Mouse (Mus musculus) heart, embryonic 13.5 days (tissue): ENCODE measurements around the gene Tgfbr3. TPM values are rescaled to one million over a fixed set of nuclear protein-coding genes. Genes with fewer than 3 reads are reported as not detected.
A peak's percentile ranks its signal among the peaks of the same experiment; 100 is the strongest.

ENCODE experiments used
- ATAC-seq: fragments of 200-750 bp; cut with Nextera tagmentation; 2 replicates; pipeline ENCODE4 v1.8.0; 2017; ENCODE audit warnings: moderate TSS enrichment; ENCODE audit not compliant: insufficient number of reproducible peaks, low FRiP score, low TSS enrichment; ENCODE audit errors: extremely low read depth
- H3K27ac ChIP-seq: fragments of 300-500 bp; sonication (generic); replicated peaks from 2 replicates; pipeline ENCODE4 v1.5.1; 2015; ENCODE audit warnings: moderate library complexity, mild to moderate bottlenecking, inconsistent platforms
- H3K27me3 ChIP-seq: fragments of 300-500 bp; sonication (generic); replicated peaks from 2 replicates; pipeline ENCODE4 v1.6.1; 2015; ENCODE audit warnings: mild to moderate bottlenecking, inconsistent platforms
- H3K36me3 ChIP-seq: fragments of 300-500 bp; sonication (generic); 2 replicates; pipeline ENCODE4 v1.6.1; 2015; ENCODE audit warnings: mild to moderate bottlenecking, inconsistent platforms
- H3K4me1 ChIP-seq: fragments of 300-500 bp; sonication (generic); 2 replicates; pipeline ENCODE4 v1.6.1; 2015; ENCODE audit warnings: inconsistent platforms
- H3K4me2 ChIP-seq: fragments of 300-500 bp; sonication (generic); 2 replicates; pipeline ENCODE4 v1.6.1; 2015; ENCODE audit warnings: inconsistent platforms, mild to moderate bottlenecking, moderate library complexity
- H3K4me3 ChIP-seq: fragments of 300-500 bp; sonication (generic); 2 replicates; pipeline ENCODE4 v1.5.1; 2015; ENCODE audit warnings: moderate library complexity, mild to moderate bottlenecking, inconsistent platforms
- H3K9ac ChIP-seq: fragments of 300-500 bp; sonication (generic); 2 replicates; pipeline ENCODE4 v1.6.1; 2015; ENCODE audit warnings: inconsistent platforms, mild to moderate bottlenecking, moderate library complexity
- H3K9me3 ChIP-seq: fragments of 300-500 bp; sonication (generic); 2 replicates; pipeline ENCODE4 v1.6.1; 2016; ENCODE audit warnings: inconsistent platforms
- WGBS: fragments of 180-500 bp; shearing (Covaris S2); methylation state at CpG from one replicate; pipeline ENCODE4 v1.1.7; 2015; ENCODE audit warnings: mixed read lengths; 5-methylcytosine and 5-hydroxymethylcytosine counted together
- polyA plus RNA-seq: library from polyadenylated mRNA; unstranded; fragments of >200 nt; fragmentation: Nextera tagmentation; extraction: Ambion mirVana; gene quantifications from 2 replicates; pipeline ENCODE4 v1.2.1, GENCODE M21; 2015

Tgfbr3 gene
- polyA plus RNA-seq, 1 experiment from 2014 or later, result 19.1 TPM

GRCm38 (mm10) chr5:107221892-107222669, 67.3 kb downstream of the Tgfbr3 start:
- Histone ChIP-seq H3K4me2 (no peak overlapping the region), H3K27me3 (no peaks in the 10 kb centered on the region), H3K4me3 (no peak overlapping the region), H3K36me3 (no peaks in the 10 kb centered on the region), H3K9ac (no peak overlapping the region), H3K27ac (peak overlapping the region; percentile 20; the same call in 1 of the 2 replicates), H3K4me1 (peaks cover 62% of the 10 kb centered on the region), H3K9me3 (no peaks in the 10 kb centered on the region)
- ATAC-seq, result no peak
- WGBS, result 71% methylated on average over 17 of the region's 17 CpGs

DNA sequence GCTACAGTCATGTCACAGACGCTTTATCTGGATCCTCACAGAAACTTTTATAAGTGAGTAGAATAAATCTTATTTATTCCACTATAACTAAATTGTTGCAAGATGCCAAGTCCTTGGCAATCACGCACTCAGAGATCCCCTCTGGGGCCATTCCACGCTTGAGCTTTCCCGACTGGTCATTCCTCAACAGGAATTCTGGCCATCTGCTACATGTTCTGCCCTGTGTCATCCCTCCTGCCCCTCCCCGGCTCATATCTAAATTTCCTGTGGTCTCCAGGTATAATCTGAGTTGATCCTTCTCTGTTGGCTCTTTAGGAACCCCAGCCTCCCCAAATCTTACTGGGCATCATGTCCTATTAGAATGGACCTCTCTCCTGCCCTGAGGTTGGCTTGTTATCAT, 68.5 kb downstream of the Tgfbr3 start:
- no peak overlapping the region for H3K4me3 ChIP-seq
- H3K27ac ChIP-seq, result no peak overlapping the region
- ATAC-seq, result no peak

DNA sequence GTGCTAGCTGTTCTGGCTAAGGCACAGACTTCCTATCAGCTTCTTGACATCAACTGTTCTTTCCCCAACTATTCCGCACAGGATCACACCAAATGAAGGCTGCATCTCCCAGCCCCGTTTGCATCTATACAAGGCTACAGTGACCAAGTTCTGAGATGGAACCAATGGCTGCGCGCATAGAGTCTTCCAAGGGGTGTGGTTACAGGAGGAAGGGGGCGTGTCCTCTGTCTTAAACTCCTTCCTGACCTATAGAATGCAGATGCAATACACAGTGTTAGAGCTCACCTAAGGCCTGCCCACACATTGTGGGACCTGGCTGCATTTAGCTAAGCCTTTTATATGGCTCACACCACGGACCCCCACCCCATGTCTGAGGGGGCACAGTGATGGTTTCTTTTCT, 69.5 kb downstream of the Tgfbr3 start:
- no peak for ATAC-seq
- no peak overlapping the region for H3K9ac ChIP-seq
- no peak overlapping the region for H3K4me3 ChIP-seq
- H3K27ac ChIP-seq, result no peak overlapping the region
- H3K4me1 ChIP-seq, result peaks cover 66% of the 10 kb centered on the region
- no peaks in the 10 kb centered on the region for H3K9me3 ChIP-seq
- no peak overlapping the region for H3K4me2 ChIP-seq
- H3K36me3 ChIP-seq, result peaks cover under 1% of the 10 kb centered on the region; the same call in 1 of the 2 replicates
- no peaks in the 10 kb centered on the region for H3K27me3 ChIP-seq
- 64% methylated on average over 6 of the region's 6 CpGs for WGBS

More for the DNA sequence above, 68.5 kb downstream of the Tgfbr3 start:
- peaks cover 70% of the 10 kb centered on the region for H3K4me1 ChIP-seq
- H3K9ac ChIP-seq, result no peak overlapping the region
- H3K27me3 ChIP-seq, result no peaks in the 10 kb centered on the region
- no peaks in the 10 kb centered on the region for H3K9me3 ChIP-seq
- no peak overlapping the region for H3K4me2 ChIP-seq
- no peaks in the 10 kb centered on the region for H3K36me3 ChIP-seq
- 68% methylated on average over 5 of the region's 5 CpGs for WGBS

GRCm38 (mm10) chr5:107219318-107219717, 70.1 kb downstream of the Tgfbr3 start:
- H3K4me3 ChIP-seq, result no peak overlapping the region
- no peak overlapping the region for H3K9ac ChIP-seq
- WGBS, result 82% methylated on average over 6 of the region's 6 CpGs
- peaks cover 6% of the 10 kb centered on the region for H3K36me3 ChIP-seq
- no peaks in the 10 kb centered on the region for H3K27me3 ChIP-seq
- H3K4me1 ChIP-seq, result peaks cover 60% of the 10 kb centered on the region
- H3K4me2 ChIP-seq, result no peak overlapping the region
- no peak for ATAC-seq
- H3K9me3 ChIP-seq, result no peaks in the 10 kb centered on the region
- H3K27ac ChIP-seq, result no peak overlapping the region

- H3K4me1 ChIP-seq, result peaks cover 57% of the 10 kb centered on the region
- no peak overlapping the region for H3K27ac ChIP-seq
- ATAC-seq, result no peak
Measured at GRCm38 (mm10) chr5:107218594-107218993, 70.8 kb downstream of the Tgfbr3 start.

DNA sequence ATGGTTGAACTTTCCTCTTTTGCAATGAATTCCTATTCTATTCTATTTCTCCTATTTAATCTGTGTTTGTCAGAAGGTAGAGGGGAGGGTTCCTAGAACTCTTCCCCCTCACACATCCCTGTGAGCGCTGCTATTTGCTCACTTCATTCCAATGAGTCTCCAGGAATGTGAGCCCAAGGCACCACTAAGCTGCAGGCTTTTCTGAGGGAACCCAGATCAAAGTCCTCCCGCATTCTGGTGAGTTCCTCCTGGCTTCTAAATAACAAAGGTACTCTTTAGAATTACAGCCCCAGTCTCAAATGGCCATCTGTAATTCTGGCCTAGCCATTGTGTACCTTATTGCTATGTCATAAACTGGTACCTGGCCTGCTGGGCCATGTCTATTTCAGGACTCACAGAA, 72.3 kb downstream of the Tgfbr3 start:
- Histone ChIP-seq H3K27me3 (no peaks in the 10 kb centered on the region), H3K27ac (peak overlapping the region; percentile 62), H3K4me2 (no peak overlapping the region), H3K4me1 (peaks cover 48% of the 10 kb centered on the region), H3K9me3 (no peaks in the 10 kb centered on the region), H3K9ac (no peak overlapping the region), H3K36me3 (peaks cover 10% of the 10 kb centered on the region), H3K4me3 (no peak overlapping the region)
- WGBS, result 40% methylated on average over 2 of the region's 2 CpGs
- no peak for ATAC-seq

More at GRCm38 (mm10) chr5:107218594-107218993, 70.8 kb downstream of the Tgfbr3 start:
- no peaks in the 10 kb centered on the region for H3K27me3 ChIP-seq
- no peaks in the 10 kb centered on the region for H3K9me3 ChIP-seq
- H3K9ac ChIP-seq, result no peak overlapping the region
- no peak overlapping the region for H3K4me2 ChIP-seq
- H3K4me3 ChIP-seq, result no peak overlapping the region
- 77% methylated on average over 3 of the region's 3 CpGs for WGBS
- H3K36me3 ChIP-seq, result peaks cover 10% of the 10 kb centered on the region

DNA sequence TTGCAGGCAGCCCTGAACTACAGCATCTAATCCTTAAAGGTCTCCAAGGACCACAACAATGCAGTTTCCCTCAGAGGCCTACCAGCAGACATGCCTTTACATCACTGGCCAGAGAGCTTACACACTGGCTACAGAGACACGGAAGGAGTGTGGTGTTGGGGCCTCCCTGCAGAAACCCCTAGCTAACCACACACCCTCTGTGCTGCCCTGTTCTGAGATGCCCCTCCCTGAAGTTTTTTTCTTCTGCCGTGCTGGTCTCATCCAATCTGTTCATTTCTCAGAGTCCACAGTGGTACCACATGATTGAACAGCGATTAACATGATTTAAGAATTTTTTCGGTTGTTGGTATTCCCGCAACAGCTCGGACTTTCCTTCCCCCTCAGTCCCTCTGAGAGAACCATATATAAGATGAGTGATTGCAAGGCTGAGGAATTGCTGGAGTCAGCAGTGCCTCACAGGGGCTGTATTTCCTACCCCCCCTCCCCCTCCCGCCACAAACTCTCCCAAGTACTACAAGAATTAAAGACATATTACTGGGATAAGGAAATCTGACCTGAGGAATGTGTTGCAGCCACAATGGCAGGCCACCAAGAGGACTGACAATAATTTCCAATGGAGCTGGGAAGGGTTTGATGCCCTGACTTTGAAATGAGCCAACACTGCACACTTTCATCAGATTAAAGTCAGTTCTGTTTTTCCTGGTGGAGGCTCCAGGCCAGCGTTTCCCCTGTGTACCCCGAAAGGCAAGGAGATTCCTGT, 75.9 kb downstream of the Tgfbr3 start:
- Histone ChIP-seq H3K27ac (no peak overlapping the region), H3K4me1 (peaks cover 30% of the 10 kb centered on the region), H3K9ac (no peak overlapping the region), H3K36me3 (peaks cover 10% of the 10 kb centered on the region), H3K27me3 (no peaks in the 10 kb centered on the region), H3K4me3 (no peak overlapping the region), H3K4me2 (no peak overlapping the region), H3K9me3 (no peaks in the 10 kb centered on the region)
- WGBS, result 73% methylated on average over 9 of the region's 9 CpGs
- no peak for ATAC-seq

GRCm38 (mm10) chr5:107211830-107212370, 77.5 kb downstream of the Tgfbr3 start:
- WGBS, result 79% methylated on average over 10 of the region's 10 CpGs
- no peak for ATAC-seq

DNA sequence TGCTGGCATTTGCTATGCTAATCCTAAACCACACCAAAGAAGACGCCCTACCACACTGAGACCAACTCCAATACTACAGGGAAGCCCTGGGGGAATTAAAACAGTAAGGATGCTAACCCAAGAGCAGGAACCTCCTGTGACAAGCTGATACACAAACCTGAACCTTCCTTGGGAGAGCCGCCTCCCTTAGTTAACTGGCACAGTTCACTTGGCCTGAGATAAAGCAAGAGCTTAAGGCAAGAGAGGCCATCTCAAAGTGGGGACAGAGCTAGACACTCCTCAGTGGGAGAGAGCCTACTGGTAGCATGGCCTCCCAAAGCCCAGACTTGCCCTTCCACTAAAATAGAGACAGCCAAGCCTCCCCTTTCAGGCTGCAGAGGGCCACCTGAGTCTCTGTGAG, 79.4 kb downstream of the Tgfbr3 start:
- Histone ChIP-seq H3K4me1 (peaks cover 10% of the 10 kb centered on the region), H3K27ac (no peak overlapping the region), H3K4me2 (no peak overlapping the region), H3K36me3 (peaks cover 21% of the 10 kb centered on the region), H3K27me3 (no peaks in the 10 kb centered on the region), H3K9ac (no peak overlapping the region), H3K4me3 (no peak overlapping the region), H3K9me3 (no peaks in the 10 kb centered on the region)
- WGBS, result 84% methylated on average over 2 of the region's 2 CpGs
- ATAC-seq, result no peak

More at GRCm38 (mm10) chr5:107211830-107212370, 77.5 kb downstream of the Tgfbr3 start:
- no peak overlapping the region for H3K4me2 ChIP-seq
- H3K9me3 ChIP-seq, result no peaks in the 10 kb centered on the region
- no peak overlapping the region for H3K4me3 ChIP-seq
- H3K27ac ChIP-seq, result no peak overlapping the region
- H3K27me3 ChIP-seq, result no peaks in the 10 kb centered on the region
- peaks cover 15% of the 10 kb centered on the region for H3K4me1 ChIP-seq
- no peak overlapping the region for H3K9ac ChIP-seq
- H3K36me3 ChIP-seq, result peaks cover 10% of the 10 kb centered on the region

- peaks cover 12% of the 10 kb centered on the region for H3K36me3 ChIP-seq
- no peak overlapping the region for H3K9ac ChIP-seq
- 68% methylated on average over 5 of the region's 5 CpGs for WGBS
- H3K9me3 ChIP-seq, result no peaks in the 10 kb centered on the region
- H3K4me2 ChIP-seq, result no peak overlapping the region
- H3K27ac ChIP-seq, result 0 out of 2 replicates have a peak overlapping the region, but pooled peaks have one; percentile 2
- no peak overlapping the region for H3K4me3 ChIP-seq
- no peak for ATAC-seq
- H3K4me1 ChIP-seq, result peaks cover 9% of the 10 kb centered on the region
- H3K27me3 ChIP-seq, result no peaks in the 10 kb centered on the region
Measured at GRCm38 (mm10) chr5:107207911-107208310, 81.5 kb downstream of the Tgfbr3 start.

DNA sequence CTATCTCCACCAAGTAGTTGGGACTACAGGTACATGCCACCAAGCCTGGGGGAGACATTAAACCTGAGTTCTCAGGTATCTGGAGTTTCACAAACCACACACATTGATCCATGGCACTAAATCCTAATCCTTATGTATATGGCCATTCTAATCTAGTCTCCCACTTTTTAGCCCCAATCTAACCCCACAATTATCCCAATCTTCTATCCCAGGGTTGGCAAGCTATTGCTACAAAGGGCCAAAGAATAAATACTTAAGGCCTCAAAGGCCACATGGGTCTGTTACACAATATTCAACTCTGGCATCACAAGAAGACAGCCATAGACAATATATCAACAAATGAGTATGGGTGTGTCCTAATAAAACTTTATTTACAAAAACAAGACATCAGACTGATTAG, 85.1 kb downstream of the Tgfbr3 start:
- peaks cover 41% of the 10 kb centered on the region for H3K4me1 ChIP-seq
- H3K27ac ChIP-seq, result no peak overlapping the region
- H3K9me3 ChIP-seq, result no peaks in the 10 kb centered on the region
- H3K27me3 ChIP-seq, result no peaks in the 10 kb centered on the region
- no peak for ATAC-seq
- H3K9ac ChIP-seq, result no peak overlapping the region
- no peak overlapping the region for H3K4me2 ChIP-seq
- peaks cover 12% of the 10 kb centered on the region for H3K36me3 ChIP-seq
- no peak overlapping the region for H3K4me3 ChIP-seq
